Mouse (Mus musculus): ENCODE results near the gene Tmem127. TPM values are rescaled to one million over a fixed set of nuclear protein-coding genes. Genes with fewer than 3 reads are reported as not detected.

The Tmem127 gene
- polyA plus RNA-seq, 1 experiment: 26.4 TPM

DNA sequence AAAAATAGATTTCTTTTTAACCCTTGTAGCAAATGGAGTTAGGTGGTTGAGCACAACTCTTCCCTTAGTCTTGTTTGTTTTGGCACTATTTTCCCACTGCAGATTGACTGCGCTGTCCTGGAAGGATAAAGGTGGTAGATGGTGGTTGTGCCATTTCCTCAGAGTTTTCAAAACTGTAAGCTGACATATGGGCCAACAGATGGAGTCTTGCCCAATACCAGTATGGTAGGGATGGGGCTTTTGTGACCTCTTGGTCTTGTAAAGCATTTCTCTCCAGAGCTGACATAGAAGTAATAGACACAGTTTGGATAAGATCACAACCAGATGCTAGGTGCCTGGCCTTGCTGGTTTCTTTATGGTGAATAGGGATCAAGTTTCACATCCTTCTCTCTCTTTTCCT lies 50.3 kb downstream of the Tmem127 start:
- no peak for TF ChIP-seq GATA1 (IDR thresholded peaks at IDR 0.05; ENCODE audit: low read length)

DNA sequence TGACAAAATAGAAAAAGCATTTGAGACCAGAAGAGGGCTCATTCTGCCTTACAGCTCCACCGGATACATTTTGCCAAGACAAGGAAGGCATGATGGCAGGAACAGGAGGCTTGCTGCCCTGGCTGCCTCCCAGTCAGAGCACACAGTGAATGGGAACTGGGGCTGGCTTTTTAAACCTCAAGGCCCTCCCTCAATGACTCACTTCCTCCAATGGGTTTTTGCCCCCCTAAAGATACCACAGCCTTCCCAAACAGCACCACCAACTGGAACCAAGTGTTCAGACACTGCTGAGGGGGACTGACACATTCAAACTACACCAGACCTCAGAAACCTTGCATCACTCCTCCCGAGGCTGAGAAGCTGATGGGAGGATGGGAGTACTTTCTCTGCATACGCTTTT lies 53.0 kb downstream of the Tmem127 start:
- no peak for TF ChIP-seq GATA1 (IDR thresholded peaks at IDR 0.05; ENCODE audit: low read length)

DNA sequence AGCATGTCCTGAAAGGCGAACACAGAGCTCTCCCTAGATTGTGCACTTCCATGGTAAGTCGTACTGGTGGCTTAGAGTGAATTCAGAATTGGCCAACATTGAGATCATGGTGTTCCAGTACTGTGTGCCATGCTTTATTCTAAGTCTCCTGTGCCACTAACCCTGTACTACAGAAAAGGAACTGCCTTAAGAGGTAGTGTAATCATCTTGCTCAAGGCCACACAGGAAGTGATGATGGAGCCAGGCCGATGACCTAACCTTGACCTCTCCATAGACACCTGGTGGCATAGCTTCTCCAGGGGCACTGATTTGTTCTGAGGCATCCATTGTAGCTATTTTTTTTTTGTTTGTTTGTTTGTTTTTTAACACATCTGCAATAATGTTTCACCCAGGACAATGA lies 54.2 kb downstream of the Tmem127 start:
- TF ChIP-seq GATA1 (IDR thresholded peaks at IDR 0.05; ENCODE audit: low read length): no peak

DNA sequence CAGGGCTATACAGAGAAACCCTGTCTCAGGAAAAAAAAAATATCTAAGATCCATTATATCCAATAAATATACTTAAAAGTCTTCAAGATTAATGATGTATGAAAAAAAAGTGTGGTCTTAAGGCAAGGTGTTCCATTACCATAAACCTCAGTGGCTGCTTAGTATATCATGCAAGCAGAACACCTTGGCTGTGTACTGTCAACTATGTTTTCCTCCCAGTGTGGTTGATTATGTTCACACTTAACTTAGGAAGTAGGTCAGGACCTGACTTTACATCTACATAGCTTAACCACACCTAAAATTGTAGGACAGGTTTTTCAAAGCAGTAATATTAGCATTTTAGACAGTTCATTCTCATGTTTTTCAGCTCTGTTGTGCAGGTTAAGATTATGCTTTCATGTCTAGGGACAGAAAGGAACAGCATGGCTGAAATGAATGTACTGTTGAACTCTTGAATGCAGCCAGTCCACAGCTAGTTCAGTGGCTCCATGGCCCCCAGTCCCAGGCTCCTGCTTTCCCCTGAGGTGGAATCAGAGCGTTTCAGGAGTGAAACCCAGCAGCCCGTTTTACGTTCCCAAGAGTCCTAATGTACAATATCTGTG lies 57.0 kb downstream of the Tmem127 start:
- no peak for TF ChIP-seq GATA1 (IDR thresholded peaks at IDR 0.05; ENCODE audit: low read length)

DNA sequence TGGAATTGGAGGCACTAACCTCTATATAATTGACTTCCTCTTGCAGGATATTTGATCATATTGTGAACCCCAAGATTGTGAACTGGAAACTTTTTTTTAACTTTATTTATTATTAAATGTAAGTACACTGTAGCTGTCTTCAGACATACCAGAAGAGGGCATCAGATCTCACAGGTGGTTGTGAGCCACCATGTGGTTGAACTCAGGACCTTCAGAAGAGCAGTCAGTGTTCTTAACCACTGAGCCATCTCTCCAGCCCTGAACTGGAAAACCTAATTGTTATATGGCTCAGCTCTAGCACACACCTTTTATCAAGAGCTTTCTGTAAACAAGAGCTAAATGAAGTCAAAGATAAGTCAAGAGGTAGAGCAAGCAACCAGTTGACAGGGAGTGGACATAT lies 58.4 kb downstream of the Tmem127 start:
- TF ChIP-seq GATA1 (IDR thresholded peaks at IDR 0.05; ENCODE audit: low read length): no peak

DNA sequence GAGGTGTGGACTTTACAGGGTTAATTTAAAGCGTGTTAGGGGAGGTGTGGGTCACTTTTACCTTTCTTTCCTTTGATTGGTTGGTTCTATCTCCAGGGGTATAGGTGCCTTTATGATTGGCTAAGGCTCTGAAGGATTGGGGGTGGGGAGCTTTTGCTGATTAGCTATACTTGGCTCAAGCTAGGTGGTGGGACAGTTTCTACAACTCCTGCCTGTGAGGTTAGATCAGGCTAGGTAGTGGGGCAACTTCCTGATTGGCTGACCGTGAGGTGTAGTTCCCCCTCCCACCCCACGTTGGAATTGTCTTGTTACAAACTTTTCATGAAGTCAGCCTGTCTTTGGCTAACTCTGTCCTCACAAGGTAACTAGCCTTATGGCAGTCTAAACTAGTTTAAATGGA lies 59.5 kb downstream of the Tmem127 start:
- no peak for TF ChIP-seq GATA1 (IDR thresholded peaks at IDR 0.05; ENCODE audit: low read length)

DNA sequence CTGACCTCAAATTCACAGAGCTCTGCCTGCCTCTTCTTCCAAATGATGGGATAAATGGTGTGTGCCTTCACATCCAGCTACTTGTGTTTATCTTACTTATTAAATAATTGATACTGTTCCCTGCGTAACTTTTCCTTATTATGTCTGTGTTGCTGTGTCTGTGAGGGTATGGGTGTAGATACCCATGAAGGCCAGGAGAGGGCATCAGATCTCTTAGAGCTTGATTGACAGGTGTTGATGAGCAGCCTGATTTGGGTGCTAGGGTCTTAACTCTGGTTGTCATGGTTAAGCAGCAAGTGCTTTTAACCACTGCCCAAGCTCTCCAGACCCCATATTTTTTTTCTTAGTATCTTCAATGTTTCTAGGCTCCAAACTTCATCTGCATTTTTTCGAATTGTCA lies 61.0 kb downstream of the Tmem127 start:
- TF ChIP-seq GATA1 (IDR thresholded peaks at IDR 0.05; ENCODE audit: low read length): no peak

DNA sequence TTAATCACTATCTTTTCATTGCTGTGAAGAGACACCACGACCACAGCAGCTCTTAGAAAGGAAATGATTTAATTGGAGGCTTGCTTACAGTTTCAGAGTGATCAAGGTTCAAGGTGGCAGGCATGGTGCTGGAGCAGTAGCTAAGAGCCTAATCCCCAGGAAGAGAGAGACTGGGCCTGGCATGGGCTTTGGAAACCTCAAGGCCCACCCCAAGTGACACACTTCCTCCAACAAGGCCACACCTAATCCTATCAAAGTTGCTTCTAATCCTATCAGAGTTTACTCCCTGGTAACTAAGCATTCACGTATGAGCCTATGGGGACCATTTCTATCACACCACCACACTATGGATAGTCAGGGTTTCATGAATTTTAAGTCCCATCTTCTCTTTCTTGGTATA lies 62.5 kb downstream of the Tmem127 start:
- TF ChIP-seq GATA1 (IDR thresholded peaks at IDR 0.05; ENCODE audit: low read length): no peak

DNA sequence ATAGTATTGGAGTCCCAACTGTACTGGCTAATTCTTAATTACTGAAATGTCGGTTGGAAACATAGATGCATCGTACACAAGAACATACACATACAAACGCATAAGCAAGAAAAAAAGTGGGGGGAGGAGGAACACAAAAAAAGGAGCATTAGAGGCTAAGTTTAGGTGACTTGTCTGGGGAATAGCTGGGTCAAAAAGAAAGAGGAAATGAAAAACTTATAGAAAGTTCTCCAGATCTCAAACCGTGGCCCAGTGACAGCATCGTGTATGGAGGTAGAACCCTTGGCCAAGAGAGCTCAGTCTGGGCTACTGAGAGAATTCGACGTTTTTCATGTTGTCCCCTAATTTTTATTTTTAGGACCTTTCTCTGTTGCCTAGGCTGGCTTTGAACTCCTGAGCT lies 63.0 kb downstream of the Tmem127 start:
- TF ChIP-seq GATA1 (IDR thresholded peaks at IDR 0.05; ENCODE audit: low read length): no peak

Other genes starting within 250 kb of the Tmem127 start
- 4.1 and 5.6 TPM in 2 replicates for gene Ap4e1, start 239.2 kb upstream of the Tmem127 start, polyA plus RNA-seq (2012)
- 1.5 and 2.7 TPM in 2 replicates for gene Blvra, start 177.2 kb upstream of the Tmem127 start, polyA plus RNA-seq (2012)
- 11.4 and 17.9 TPM in 2 replicates for gene Ncaph, start 114.0 kb upstream of the Tmem127 start, polyA plus RNA-seq (2012)
- 6.2 and 6.4 TPM in 2 replicates for gene Itpripl1, start 104.5 kb upstream of the Tmem127 start, polyA plus RNA-seq (2012)
- 0.03 and 0.09 TPM in 2 replicates for gene 1810024B03Rik, start 39.6 kb upstream of the Tmem127 start, polyA plus RNA-seq (2012)
- gene Snrnp200, start 39.5 kb upstream of the Tmem127 start, polyA plus RNA-seq (2012): 19.7 and 31.8 TPM in 2 replicates
- gene Ciao1, start 92 bp upstream of the Tmem127 start, polyA plus RNA-seq (2012): 21.5 and 21.8 TPM in 2 replicates
- 47.0 and 51.8 TPM in 2 replicates for gene Stard7, start 22.3 kb downstream of the Tmem127 start, polyA plus RNA-seq (2012)
- 0.03 TPM in 1 of 2 replicates, not detected in the other for gene Dusp2, start 88.3 kb downstream of the Tmem127 start, polyA plus RNA-seq (2012)
- gene Astl, start 90.7 kb downstream of the Tmem127 start, polyA plus RNA-seq (2012): not detected in 2 replicates
- not detected in 2 replicates for gene Adra2b, start 115.3 kb downstream of the Tmem127 start, polyA plus RNA-seq (2012)
- not detected in 2 replicates for gene Gpat2, start 177.3 kb downstream of the Tmem127 start, polyA plus RNA-seq (2012)
- 24.6 and 29.6 TPM in 2 replicates for gene Fahd2a, start 196.7 kb downstream of the Tmem127 start, polyA plus RNA-seq (2012)